Mouse (Mus musculus) brain, embryonic 18.5 days (tissue): Measurements from ENCODE around the gene Fam131b.

Experiments
- DNase-seq: peaks from one replicate; pipeline ENCODE4 v3.0.0-alpha.2; 2012; ENCODE audit warnings: low read depth, low spot score

Gene Fam131b

GRCm38 (mm10) chr6:42355794-42356600 is 31.6 kb upstream of the Fam131b start:
- no peak for DNase-seq

DNA sequence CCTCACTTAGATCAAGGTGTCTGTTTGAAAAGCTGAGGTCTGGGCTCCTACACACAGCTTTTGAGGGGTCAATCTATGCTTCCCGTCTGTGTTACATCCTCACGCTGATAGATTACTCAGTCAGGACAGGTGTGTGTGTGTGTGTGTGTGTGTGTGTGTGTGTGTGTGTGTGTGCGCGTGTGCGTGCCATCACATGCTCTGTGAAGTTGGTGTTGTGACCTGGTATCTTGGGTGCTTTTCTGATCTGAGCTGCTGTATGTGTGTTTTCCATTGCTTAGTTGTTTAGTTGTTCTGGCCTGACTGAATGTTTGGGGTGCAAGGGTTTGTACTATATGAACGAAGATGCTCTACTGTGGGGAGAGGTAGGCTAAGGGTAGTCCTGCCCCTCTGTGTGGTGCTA is 30.9 kb upstream of the Fam131b start:
- DNase-seq: no peak

GRCm38 (mm10) chr6:42354076-42355019 is 29.9 kb upstream of the Fam131b start:
- no peak for DNase-seq

DNA sequence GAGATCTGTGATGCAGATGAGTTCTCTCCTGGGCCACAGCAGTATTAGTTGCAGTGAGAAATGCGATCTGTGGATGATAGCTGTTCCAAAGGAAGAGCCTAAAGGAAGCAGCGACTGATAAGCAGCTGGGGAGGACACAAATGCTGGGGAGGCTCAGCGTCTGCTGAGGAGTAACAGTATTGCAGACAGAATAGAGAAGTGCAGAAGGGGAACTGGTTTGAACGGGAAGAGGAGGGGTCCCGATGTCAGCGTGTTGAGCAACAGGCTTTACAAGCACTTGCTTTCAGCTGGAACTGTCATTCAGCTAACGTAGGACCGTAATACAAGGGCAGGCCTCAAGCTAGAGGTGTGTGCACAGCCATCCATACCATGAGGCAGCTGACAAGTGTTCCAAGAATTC is 28.7 kb upstream of the Fam131b start:
- no peak for DNase-seq

GRCm38 (mm10) chr6:42352486-42352846 is 28.0 kb upstream of the Fam131b start:
- no peak for DNase-seq

GRCm38 (mm10) chr6:42351776-42352485 is 27.5 kb upstream of the Fam131b start:
- DNase-seq: no peak

- no peak for DNase-seq
Observed at GRCm38 (mm10) chr6:42350968-42351775, 26.7 kb upstream of the Fam131b start.

- no peak for DNase-seq
Observed at GRCm38 (mm10) chr6:42350021-42350967, 25.9 kb upstream of the Fam131b start.

- peak; percentile 66 for DNase-seq
Observed at GRCm38 (mm10) chr6:42349426-42350020, 25.1 kb upstream of the Fam131b start, which contains the start of gene Zyx. Zyx (plus strand) TSS chr6:42349630.

GRCm38 (mm10) chr6:42349006-42349425 is 24.6 kb upstream of the Fam131b start:
- no peak for DNase-seq

- no peak for DNase-seq
Observed at GRCm38 (mm10) chr6:42348281-42349005, 24.0 kb upstream of the Fam131b start.

DNA sequence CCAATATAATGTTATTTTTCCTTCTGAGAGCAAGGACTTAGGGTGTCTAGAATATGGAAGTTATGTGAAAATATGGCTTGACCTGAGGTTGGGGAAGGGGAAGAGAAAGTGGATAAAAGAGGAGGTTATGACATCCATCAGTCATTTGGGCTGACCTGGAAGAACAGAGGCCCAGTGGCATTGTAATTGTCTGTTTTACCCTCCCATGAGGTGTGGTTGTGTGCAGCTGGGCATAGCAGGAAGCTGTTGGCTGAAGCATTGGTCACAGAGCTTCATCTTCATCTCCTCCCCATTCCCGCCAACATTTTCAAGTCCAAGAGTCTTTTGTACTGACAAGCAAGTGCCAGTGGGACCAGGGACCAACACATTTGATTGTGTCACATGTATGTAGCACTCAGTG is 19.8 kb upstream of the Fam131b start:
- DNase-seq: no peak

DNA sequence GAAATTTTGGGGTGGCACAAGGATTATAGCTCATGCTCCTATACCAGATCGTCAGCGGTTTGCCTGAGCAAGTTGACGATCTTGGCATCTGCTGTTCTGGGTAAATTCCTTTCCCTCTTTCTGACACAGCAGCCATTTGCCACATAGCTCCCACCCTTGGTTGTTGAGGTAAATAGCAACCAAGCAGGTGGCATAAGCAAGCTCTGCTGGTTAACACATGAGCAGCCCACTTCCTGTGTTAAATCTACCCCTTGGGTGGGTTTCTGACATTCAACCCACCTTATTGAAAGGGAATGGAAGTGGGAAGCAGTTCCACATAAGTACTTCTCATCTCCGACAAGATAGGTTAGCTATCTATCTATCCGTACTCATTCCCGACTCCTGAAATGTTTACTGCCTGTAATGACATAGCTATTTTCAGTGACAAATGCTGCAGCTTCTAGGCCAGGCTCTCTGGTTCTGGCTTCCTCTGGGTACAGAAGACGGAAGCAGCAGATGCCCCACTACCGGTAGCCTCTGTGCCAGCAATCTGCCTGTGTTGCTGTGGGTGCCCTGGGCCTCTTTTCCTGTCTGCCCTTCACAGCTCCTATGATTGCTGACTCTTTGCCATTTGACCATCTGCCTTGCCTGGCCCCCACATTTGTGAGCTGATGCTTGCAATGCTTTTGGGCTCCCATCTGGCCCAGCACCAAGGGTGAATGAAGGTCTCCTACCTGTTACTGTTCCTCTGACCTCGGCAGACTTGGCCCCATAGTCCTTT is 19.1 kb upstream of the Fam131b start:
- DNase-seq: no peak

DNA sequence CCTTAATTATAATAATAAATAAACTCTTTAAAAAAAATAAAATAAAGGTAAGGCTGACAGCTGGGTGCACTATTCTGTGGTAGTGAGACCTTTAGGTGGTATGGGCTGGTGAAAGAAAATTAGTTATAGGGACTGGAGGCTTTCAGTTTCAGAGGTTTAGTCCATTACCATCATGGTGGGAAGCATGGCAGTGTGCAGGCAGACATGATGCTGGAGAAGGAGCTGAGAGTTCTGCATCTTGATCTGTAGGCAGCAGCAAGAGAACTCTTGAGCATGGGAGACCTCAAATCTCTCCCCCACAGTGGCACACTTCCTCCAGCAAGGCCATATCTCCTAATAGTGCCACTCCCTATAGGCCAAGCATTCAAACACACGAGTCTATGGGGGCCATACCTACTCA is 17.7 kb upstream of the Fam131b start:
- no peak for DNase-seq

DNA sequence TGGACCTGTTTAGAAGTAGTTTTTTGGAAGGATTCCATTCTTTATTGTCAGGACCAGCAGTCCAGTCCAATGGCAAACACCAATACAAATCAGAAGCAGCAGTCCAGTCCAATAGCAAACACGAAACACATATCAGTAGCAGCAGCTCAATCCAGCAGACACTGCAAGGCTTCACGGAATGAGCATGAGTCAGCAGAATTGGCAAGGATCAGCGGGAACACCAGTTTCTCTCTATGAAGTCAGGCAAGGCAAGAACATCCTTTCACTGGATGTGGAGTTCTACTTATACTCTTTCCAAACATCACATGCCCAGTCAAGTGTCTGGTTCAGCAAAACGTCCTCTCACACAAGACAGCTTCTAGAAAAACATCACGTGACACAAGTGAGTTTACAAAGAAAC is 15.5 kb upstream of the Fam131b start:
- no peak for DNase-seq

GRCm38 (mm10) chr6:42339189-42339588 is 14.7 kb upstream of the Fam131b start:
- no peak for DNase-seq

- DNase-seq: no peak
Observed at GRCm38 (mm10) chr6:42330946-42331345, 6.5 kb upstream of the Fam131b start.

DNA sequence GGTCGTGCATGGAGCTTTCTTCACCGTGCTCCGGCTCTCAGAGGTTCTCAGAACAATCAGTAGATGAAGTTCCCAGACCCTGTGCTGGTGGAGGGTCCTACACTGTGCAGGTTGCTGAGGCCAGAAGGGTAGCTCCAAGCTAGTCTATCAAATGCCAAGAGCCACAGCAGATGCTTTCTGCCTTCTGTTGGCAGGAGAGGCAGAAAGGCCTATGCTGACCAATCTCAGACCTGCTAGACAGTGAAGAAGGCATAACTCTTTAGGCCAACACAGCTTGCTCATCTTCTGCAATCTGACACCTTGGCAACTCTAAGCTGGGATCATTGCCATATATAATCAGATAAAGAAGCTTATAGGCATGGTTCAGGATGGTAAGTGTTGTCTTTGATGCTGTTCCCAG is 5.8 kb upstream of the Fam131b start:
- DNase-seq: no peak
